Mouse (Mus musculus) embryonic facial prominence, embryonic 10.5 days (tissue): ENCODE data around the gene Memo1. TPM values are rescaled to one million over a fixed set of nuclear protein-coding genes. Genes with fewer than 3 reads are reported as not detected.
"Not testable (repeated sequence)": the region's sequence is repeated elsewhere in the genome, so short reads cannot be mapped to it uniquely, and the experiment has no call there.

Experiments
- DNase-seq: peaks from one replicate; pipeline ENCODE4 v3.0.0-alpha.2; 2017; ENCODE audit warnings: low spot score
- H3K27ac ChIP-seq: fragments of 300-500 bp; sonication (generic); replicated peaks from 2 replicates; pipeline ENCODE4 v1.5.1; 2016; ENCODE audit warnings: mild to moderate bottlenecking
- H3K27me3 ChIP-seq: fragments of 300-500 bp; sonication (generic); replicated peaks from 2 replicates; pipeline ENCODE4 v1.6.1; 2016; ENCODE audit warnings: low read depth, mild to moderate bottlenecking; ENCODE audit not compliant: poor library complexity, severe bottlenecking
- H3K36me3 ChIP-seq: fragments of 300-500 bp; sonication (generic); replicated peaks from 2 replicates; pipeline ENCODE4 v1.6.1; 2016; ENCODE audit warnings: mild to moderate bottlenecking, moderate library complexity
- H3K4me1 ChIP-seq: fragments of 300-500 bp; sonication (generic); 2 replicates; pipeline ENCODE4 v1.6.1; 2016
- H3K4me3 ChIP-seq: fragments of 300-500 bp; sonication (generic); 2 replicates; pipeline ENCODE4 v1.5.1; 2016; ENCODE audit warnings: mild to moderate bottlenecking, moderate library complexity
- H3K9me3 ChIP-seq: fragments of 300-500 bp; sonication (generic); 2 replicates; pipeline ENCODE4 v1.6.1; 2016; ENCODE audit warnings: mild to moderate bottlenecking
- WGBS: fragments of 180-500 bp; shearing (Covaris S2); methylation state at CpG from one replicate; pipeline ENCODE4 v1.1.7; 2016; 5-methylcytosine and 5-hydroxymethylcytosine counted together
- polyA plus RNA-seq: library from polyadenylated mRNA; unstranded; fragments of >200 nt; fragmentation: Nextera tagmentation; extraction: Ambion mirVana; gene quantifications from 2 replicates; pipeline ENCODE4 v1.2.1, GENCODE M21; 2016

Memo1 gene
- polyA plus RNA-seq, 1 experiment from 2014 or later, result 94.8 TPM

- H3K27ac ChIP-seq, result no peak overlapping the region
- H3K36me3 ChIP-seq, result peaks cover 11% of the 10 kb centered on the region
- no peak overlapping the region for H3K4me3 ChIP-seq
- no peaks in the 10 kb centered on the region for H3K9me3 ChIP-seq
- no peaks in the 10 kb centered on the region for H3K4me1 ChIP-seq
- no peak for DNase-seq
- no peaks in the 10 kb centered on the region for H3K27me3 ChIP-seq
- 76% methylated on average over 2 of the region's 2 CpGs for WGBS
Measured at GRCm38 (mm10) chr17:74195943-74196342, 99.4 kb downstream of the Memo1 start.

GRCm38 (mm10) chr17:74194755-74195154 is 100.6 kb downstream of the Memo1 start:
- H3K4me1 ChIP-seq, result no peaks in the 10 kb centered on the region
- DNase-seq, result no peak

GRCm38 (mm10) chr17:74193463-74193862 is 101.9 kb downstream of the Memo1 start:
- no peaks in the 10 kb centered on the region for H3K27me3 ChIP-seq
- peaks cover 11% of the 10 kb centered on the region for H3K36me3 ChIP-seq
- no peaks in the 10 kb centered on the region for H3K9me3 ChIP-seq
- no peak overlapping the region for H3K27ac ChIP-seq
- WGBS, result 81% methylated on average over 1 of the region's 1 CpGs
- DNase-seq, result no peak
- H3K4me3 ChIP-seq, result no peak overlapping the region
- H3K4me1 ChIP-seq, result no peaks in the 10 kb centered on the region

More at GRCm38 (mm10) chr17:74194755-74195154, 100.6 kb downstream of the Memo1 start:
- Histone ChIP-seq H3K9me3 (no peaks in the 10 kb centered on the region), H3K27ac (no peak overlapping the region), H3K27me3 (no peaks in the 10 kb centered on the region), H3K4me3 (no peak overlapping the region), H3K36me3 (peaks cover 11% of the 10 kb centered on the region)
- 93% methylated on average over 9 of the region's 9 CpGs for WGBS

GRCm38 (mm10) chr17:74191446-74191845 is 103.9 kb downstream of the Memo1 start:
- no peaks in the 10 kb centered on the region for H3K4me1 ChIP-seq
- DNase-seq, result no peak
- H3K4me3 ChIP-seq, result no peak overlapping the region
- WGBS, result 70% methylated on average over 5 of the region's 5 CpGs
- no peak overlapping the region for H3K27ac ChIP-seq
- H3K36me3 ChIP-seq, result peaks cover 3% of the 10 kb centered on the region; the same call in 1 of the 2 replicates
- no peaks in the 10 kb centered on the region for H3K9me3 ChIP-seq
- no peaks in the 10 kb centered on the region for H3K27me3 ChIP-seq

- no peak overlapping the region for H3K27ac ChIP-seq
- H3K36me3 ChIP-seq, result peaks cover 3% of the 10 kb centered on the region; the same call in 1 of the 2 replicates
- DNase-seq, result no peak
- H3K4me3 ChIP-seq, result no peak overlapping the region
- H3K4me1 ChIP-seq, result no peaks in the 10 kb centered on the region
- H3K27me3 ChIP-seq, result no peaks in the 10 kb centered on the region
- WGBS, result 92% methylated on average over 5 of the region's 5 CpGs
- no peaks in the 10 kb centered on the region for H3K9me3 ChIP-seq
Measured at GRCm38 (mm10) chr17:74186197-74186596, 109.1 kb downstream of the Memo1 start.

GRCm38 (mm10) chr17:74184739-74185138 is 110.6 kb downstream of the Memo1 start:
- Histone ChIP-seq H3K27me3 (no peaks in the 10 kb centered on the region), H3K36me3 (no peaks in the 10 kb centered on the region), H3K4me1 (no peaks in the 10 kb centered on the region), H3K27ac (no peak overlapping the region), H3K4me3 (no peak overlapping the region), H3K9me3 (no peaks in the 10 kb centered on the region)
- WGBS, result 96% methylated on average over 1 of the region's 1 CpGs
- no peak for DNase-seq

- Histone ChIP-seq H3K9me3 (no peaks in the 10 kb centered on the region), H3K27me3 (no peaks in the 10 kb centered on the region), H3K4me3 (no peak overlapping the region), H3K36me3 (no peaks in the 10 kb centered on the region), H3K27ac (no peak overlapping the region), H3K4me1 (no peaks in the 10 kb centered on the region)
- DNase-seq, result no peak
Measured at GRCm38 (mm10) chr17:74180889-74181288, 114.4 kb downstream of the Memo1 start.

- H3K36me3 ChIP-seq, H3K9me3 ChIP-seq, DNase-seq, H3K4me1 ChIP-seq, H3K4me3 ChIP-seq, H3K27ac ChIP-seq, H3K27me3 ChIP-seq: not testable (repeated sequence)
- 94% methylated on average over 2 of the region's 2 CpGs for WGBS
Measured at GRCm38 (mm10) chr17:74179640-74180039, 115.7 kb downstream of the Memo1 start.

GRCm38 (mm10) chr17:74173726-74174125 is 121.6 kb downstream of the Memo1 start:
- DNase-seq, result no peak
- Histone ChIP-seq H3K4me3 (no peak overlapping the region), H3K4me1 (no peaks in the 10 kb centered on the region), H3K27me3 (no peaks in the 10 kb centered on the region), H3K9me3 (no peaks in the 10 kb centered on the region; the same call in 1 of the 2 replicates), H3K36me3 (no peaks in the 10 kb centered on the region), H3K27ac (no peak overlapping the region)

GRCm38 (mm10) chr17:74172834-74173233 is 122.5 kb downstream of the Memo1 start:
- 85% methylated on average over 1 of the region's 1 CpGs for WGBS
- H3K27ac ChIP-seq, result no peak overlapping the region
- DNase-seq, result no peak
- H3K27me3 ChIP-seq, result no peaks in the 10 kb centered on the region
- H3K36me3 ChIP-seq, result no peaks in the 10 kb centered on the region
- H3K9me3 ChIP-seq, result no peaks in the 10 kb centered on the region; the same call in 1 of the 2 replicates
- H3K4me1 ChIP-seq, result no peaks in the 10 kb centered on the region
- no peak overlapping the region for H3K4me3 ChIP-seq

GRCm38 (mm10) chr17:74159443-74159894 is 135.9 kb downstream of the Memo1 start:
- Histone ChIP-seq H3K27me3 (no peaks in the 10 kb centered on the region), H3K4me3 (peak overlapping the region; percentile 57), H3K36me3 (no peaks in the 10 kb centered on the region), H3K9me3 (no peaks in the 10 kb centered on the region), H3K27ac (peak overlapping the region; percentile 79), H3K4me1 (peaks cover 8% of the 10 kb centered on the region)
- DNase-seq, result peak; percentile 85
- WGBS, result 3% methylated on average over 9 of the region's 9 CpGs

GRCm38 (mm10) chr17:74158161-74158560 is 137.2 kb downstream of the Memo1 start:
- H3K27ac ChIP-seq, result no peak overlapping the region

More at GRCm38 (mm10) chr17:74158161-74158560, 137.2 kb downstream of the Memo1 start:
- H3K4me3 ChIP-seq, result no peak overlapping the region
- DNase-seq, result no peak
- no peaks in the 10 kb centered on the region for H3K36me3 ChIP-seq
- peaks cover 8% of the 10 kb centered on the region for H3K4me1 ChIP-seq
- no peaks in the 10 kb centered on the region for H3K9me3 ChIP-seq
- no peaks in the 10 kb centered on the region for H3K27me3 ChIP-seq
- 88% methylated on average over 3 of the region's 3 CpGs for WGBS
